Mouse (Mus musculus): ENCODE measurements at regions not wholly inside any gene's neighbourhood (a gene's known extent, or its start where the extent isn't known, plus 50 kb on each side); places are given as distances from the start of the nearest gene placed in this dataset.

GRCm38 (mm10) chr10:39230634-39231410 lies 67.2 kb upstream of the Ccn6 start:
- TF ChIP-seq CTCF (IDR thresholded peaks at IDR 0.05) (no peak), EP300 (IDR thresholded peaks at IDR 0.05) (no peak)

Measured in lung, postnatal 0 days (tissue).